Mouse (Mus musculus): ENCODE results near the gene Kank1. TPM values are rescaled to one million over a fixed set of nuclear protein-coding genes. Genes with fewer than 3 reads are reported as not detected.
"Not testable (repeated sequence)": the region's sequence is repeated elsewhere in the genome, so short reads cannot be mapped to it uniquely, and the experiment has no call there.

Gene Kank1
- polyA plus RNA-seq, 1 experiment from 2014 or later, result 21.8 TPM

- Histone ChIP-seq H3K27me3 (ENCODE audit: control insufficient read depth, insufficient read depth, low read length) (no peaks in the 10 kb centered on the region), H3K27ac (ENCODE audit: low read length) (no peak overlapping the region)
Measured at GRCm38 (mm10) chr19:25460760-25461159, 224.0 kb downstream of the Kank1 start.

GRCm38 (mm10) chr19:25461553-25462320, 225.0 kb downstream of the Kank1 start:
- Histone ChIP-seq H3K4me2 (replicated peaks; ENCODE audit: low read depth, low read length) (no peak overlapping the region), H3K27ac (ENCODE audit: low read length) (no peak overlapping the region), H3K9me3 (ENCODE audit: control insufficient read depth, low read depth, low read length) (peaks cover 3% of the 10 kb centered on the region; the same call in 1 of the 2 replicates), H3K4me3 (ENCODE audit: low read depth, low read length) (no peak overlapping the region), H3K4me1 (ENCODE audit: control insufficient read depth, insufficient read depth, low read length) (no peaks in the 10 kb centered on the region), H3K9ac (replicated peaks; ENCODE audit: low read depth, low read length) (no peak overlapping the region), H3K36me3 (ENCODE audit: control insufficient read depth, insufficient read depth, low read length) (no peaks in the 10 kb centered on the region), H3K27me3 (ENCODE audit: control insufficient read depth, insufficient read depth, low read length) (no peaks in the 10 kb centered on the region)
- no peak for ATAC-seq (ENCODE audit: insufficient number of reproducible peaks, insufficient read depth, low FRiP score, low read depth)
- 74% methylated on average over 20 of the region's 20 CpGs for WGBS

More at GRCm38 (mm10) chr19:25460760-25461159, 224.0 kb downstream of the Kank1 start:
- no peak overlapping the region for H3K4me3 ChIP-seq (ENCODE audit: low read depth, low read length)
- H3K4me1 ChIP-seq (ENCODE audit: control insufficient read depth, insufficient read depth, low read length), result no peaks in the 10 kb centered on the region
- H3K9ac ChIP-seq (replicated peaks; ENCODE audit: low read depth, low read length), result no peak overlapping the region
- ATAC-seq (ENCODE audit: insufficient number of reproducible peaks, insufficient read depth, low FRiP score, low read depth), result no peak
- WGBS, result 88% methylated on average over 8 of the region's 8 CpGs
- H3K9me3 ChIP-seq (ENCODE audit: control insufficient read depth, low read depth, low read length), result peaks cover 3% of the 10 kb centered on the region; the same call in 1 of the 2 replicates
- no peak overlapping the region for H3K4me2 ChIP-seq (replicated peaks; ENCODE audit: low read depth, low read length)
- no peaks in the 10 kb centered on the region for H3K36me3 ChIP-seq (ENCODE audit: control insufficient read depth, insufficient read depth, low read length)

- WGBS, result 63% methylated on average over 4 of the region's 4 CpGs
- H3K4me1 ChIP-seq (ENCODE audit: control insufficient read depth, insufficient read depth, low read length); H3K4me2 ChIP-seq (replicated peaks; ENCODE audit: low read depth, low read length); H3K27me3 ChIP-seq (ENCODE audit: control insufficient read depth, insufficient read depth, low read length); H3K9me3 ChIP-seq (ENCODE audit: control insufficient read depth, low read depth, low read length); ATAC-seq (ENCODE audit: insufficient number of reproducible peaks, insufficient read depth, low FRiP score, low read depth); H3K9ac ChIP-seq (replicated peaks; ENCODE audit: low read depth, low read length); H3K36me3 ChIP-seq (ENCODE audit: control insufficient read depth, insufficient read depth, low read length); H3K4me3 ChIP-seq (ENCODE audit: low read depth, low read length); H3K27ac ChIP-seq (ENCODE audit: low read length): not testable (repeated sequence)
Measured at GRCm38 (mm10) chr19:25475806-25476205, 239.0 kb downstream of the Kank1 start.

- Histone ChIP-seq H3K36me3 (ENCODE audit: control insufficient read depth, insufficient read depth, low read length) (no peaks in the 10 kb centered on the region), H3K9me3 (ENCODE audit: control insufficient read depth, low read depth, low read length) (no peaks in the 10 kb centered on the region), H3K27me3 (ENCODE audit: control insufficient read depth, insufficient read depth, low read length) (no peaks in the 10 kb centered on the region), H3K4me2 (replicated peaks; ENCODE audit: low read depth, low read length) (no peak overlapping the region), H3K4me3 (ENCODE audit: low read depth, low read length) (no peak overlapping the region), H3K9ac (replicated peaks; ENCODE audit: low read depth, low read length) (no peak overlapping the region), H3K4me1 (ENCODE audit: control insufficient read depth, insufficient read depth, low read length) (no peaks in the 10 kb centered on the region), H3K27ac (ENCODE audit: low read length) (no peak overlapping the region)
- ATAC-seq (ENCODE audit: insufficient number of reproducible peaks, insufficient read depth, low FRiP score, low read depth), result no peak
- 89% methylated on average over 5 of the region's 5 CpGs for WGBS
Measured at GRCm38 (mm10) chr19:25479152-25479669, 242.4 kb downstream of the Kank1 start.

GRCm38 (mm10) chr19:25480820-25481219, 244.0 kb downstream of the Kank1 start:
- Histone ChIP-seq H3K4me2 (replicated peaks; ENCODE audit: low read depth, low read length) (no peak overlapping the region), H3K9me3 (ENCODE audit: control insufficient read depth, low read depth, low read length) (no peaks in the 10 kb centered on the region), H3K27me3 (ENCODE audit: control insufficient read depth, insufficient read depth, low read length) (no peaks in the 10 kb centered on the region), H3K9ac (replicated peaks; ENCODE audit: low read depth, low read length) (no peak overlapping the region), H3K27ac (ENCODE audit: low read length) (no peak overlapping the region), H3K36me3 (ENCODE audit: control insufficient read depth, insufficient read depth, low read length) (no peaks in the 10 kb centered on the region), H3K4me3 (ENCODE audit: low read depth, low read length) (no peak overlapping the region), H3K4me1 (ENCODE audit: control insufficient read depth, insufficient read depth, low read length) (no peaks in the 10 kb centered on the region)
- ATAC-seq (ENCODE audit: insufficient number of reproducible peaks, insufficient read depth, low FRiP score, low read depth), result no peak
- 84% methylated on average over 6 of the region's 6 CpGs for WGBS

Other genes with a start within 250 kb of the Kank1 start
- gene Dock8, start 237.4 kb upstream of the Kank1 start, polyA plus RNA-seq (2014; fragmentation: Nextera tagmentation; extraction: Ambion mirVana), result 10.7 and 12.2 TPM in 2 replicates

Measured in stomach, embryonic 14.5 days (tissue).